Mouse (Mus musculus): ENCODE data around the gene Edf1. TPM values are rescaled to one million over a fixed set of nuclear protein-coding genes. Genes with fewer than 3 reads are reported as not detected.
A peak's percentile ranks its signal among the peaks of the same experiment; 100 is the strongest.

The Edf1 gene
- polyA plus RNA-seq, 1 experiment = 56.2 TPM

DNA sequence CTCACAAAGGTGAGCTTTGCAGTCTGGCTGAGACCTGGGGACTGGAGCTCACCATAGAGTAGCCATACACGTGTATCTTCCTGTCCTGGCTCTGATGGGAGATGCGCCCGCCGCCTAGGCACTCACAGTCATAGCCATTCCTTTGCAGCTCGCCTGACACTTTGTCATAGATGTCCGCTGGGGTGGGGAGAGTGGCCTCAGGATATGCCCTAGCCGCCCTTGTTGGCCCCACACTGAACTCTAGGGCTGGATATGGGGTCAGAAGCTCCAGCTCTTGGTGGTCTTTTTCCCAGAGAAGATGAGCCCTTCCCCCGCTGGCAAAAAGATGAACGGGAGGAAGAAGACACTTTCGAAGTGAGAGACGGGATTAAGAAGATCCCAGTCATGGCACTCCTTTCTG, 16.5 kb downstream of the Edf1 start:
- DNase-seq (ENCODE audit: low read depth in 1 of 2, low spot score in 2 of 2) = no peak
- H3K27ac ChIP-seq (ENCODE audit: insufficient read depth, low read length) = no peak overlapping the region
- 26% methylated on average over 11 of the region's 11 CpGs for WGBS

GRCm38 (mm10) chr2:25574579-25575431, 17.2 kb downstream of the Edf1 start, which contains the start of the genes Mamdc4 and Phpt1:
Gene Mamdc4 (minus strand): TSS chr2:25574845.
Gene Phpt1 (minus strand): TSS chr2:25575224.
- H3K36me3 ChIP-seq (ENCODE audit: control insufficient read depth, insufficient read depth, low read length) = no peaks in the 10 kb centered on the region
- peak; percentile 94 for DNase-seq (ENCODE audit: low read depth in 1 of 2, low spot score in 2 of 2)
- peak within 1 kb of the TSS; percentile 87 for H3K27ac ChIP-seq (ENCODE audit: insufficient read depth, low read length)
- H3K4me3 ChIP-seq (ENCODE audit: extremely low read depth, insufficient read depth, insufficient read length) = peak within 1 kb of the TSS; percentile 75
- H3K4me1 ChIP-seq (ENCODE audit: control insufficient read depth, insufficient read depth, insufficient read length) = peaks cover 34% of the 10 kb centered on the region
- TF ChIP-seq POLR2A (IDR thresholded peaks at IDR 0.05; ENCODE audit: low read depth, low read length) = peak; percentile 39
- TF ChIP-seq CTCF (IDR thresholded peaks at IDR 0.05; ENCODE audit: extremely low read depth, insufficient read depth, insufficient read length, insufficient replicate concordance) = no peak
- WGBS = under 1% methylated on average over 45 of the region's 45 CpGs
- H3K27me3 ChIP-seq (ENCODE audit: control insufficient read depth, insufficient read depth, low read length) = peaks cover 24% of the 10 kb centered on the region

More for the DNA sequence above, 16.5 kb downstream of the Edf1 start:
- Histone ChIP-seq H3K4me1 (ENCODE audit: control insufficient read depth, insufficient read depth, insufficient read length) (peaks cover 28% of the 10 kb centered on the region), H3K36me3 (ENCODE audit: control insufficient read depth, insufficient read depth, low read length) (no peaks in the 10 kb centered on the region), H3K4me3 (ENCODE audit: extremely low read depth, insufficient read depth, insufficient read length) (peak overlapping the region; percentile 75; the same call in 1 of the 2 replicates), H3K27me3 (ENCODE audit: control insufficient read depth, insufficient read depth, low read length) (peaks cover 18% of the 10 kb centered on the region)
- no peak for TF ChIP-seq CTCF (IDR thresholded peaks at IDR 0.05; ENCODE audit: extremely low read depth, insufficient read depth, insufficient read length, insufficient replicate concordance)
- TF ChIP-seq POLR2A (IDR thresholded peaks at IDR 0.05; ENCODE audit: low read depth, low read length) = no peak

DNA sequence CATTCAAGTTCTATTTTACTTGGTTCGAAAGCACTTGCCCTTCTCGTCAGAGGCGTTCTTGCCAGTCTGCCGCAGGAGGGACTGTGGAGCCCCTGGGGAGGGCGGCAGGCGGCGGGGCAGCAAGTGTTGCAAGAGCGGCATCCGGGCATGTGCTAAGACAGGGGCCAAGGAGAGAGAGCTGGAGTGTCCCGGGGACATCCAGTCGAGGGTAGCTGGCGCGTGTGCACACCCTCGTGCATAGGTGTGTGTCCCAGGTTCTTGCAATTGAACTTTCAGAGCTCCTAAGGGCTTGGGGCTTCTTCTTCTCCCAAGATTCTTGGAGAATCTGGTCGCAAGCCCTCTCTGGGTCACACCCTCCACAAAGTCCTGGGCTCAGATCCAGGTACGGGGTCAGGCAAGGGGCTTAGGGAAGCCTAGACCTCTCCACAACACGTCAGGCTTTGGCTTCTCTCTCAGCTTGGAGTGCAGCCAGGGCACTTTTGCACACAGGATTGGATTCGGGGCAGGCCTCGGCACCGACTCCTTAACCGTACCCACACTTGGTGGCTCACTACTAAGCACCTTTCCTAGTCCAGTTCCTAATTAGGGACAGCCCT, 17.9 kb downstream of the Edf1 start:
- Histone ChIP-seq H3K4me3 (ENCODE audit: extremely low read depth, insufficient read depth, insufficient read length) (peak overlapping the region; percentile 55; the same call in 1 of the 2 replicates), H3K4me1 (ENCODE audit: control insufficient read depth, insufficient read depth, insufficient read length) (peaks cover 38% of the 10 kb centered on the region), H3K27me3 (ENCODE audit: control insufficient read depth, insufficient read depth, low read length) (peaks cover 25% of the 10 kb centered on the region), H3K27ac (ENCODE audit: insufficient read depth, low read length) (peak overlapping the region; percentile 29; the same call in 1 of the 2 replicates), H3K36me3 (ENCODE audit: control insufficient read depth, insufficient read depth, low read length) (no peaks in the 10 kb centered on the region)
- DNase-seq (ENCODE audit: low read depth in 1 of 2, low spot score in 2 of 2) = peak in 1 of 2 experiments; percentile 36
- 24% methylated on average over 21 of the region's 21 CpGs for WGBS
- TF ChIP-seq CTCF (IDR thresholded peaks at IDR 0.05; ENCODE audit: extremely low read depth, insufficient read depth, insufficient read length, insufficient replicate concordance) (no peak), POLR2A (IDR thresholded peaks at IDR 0.05; ENCODE audit: low read depth, low read length) (no peak)

- no peaks in the 10 kb centered on the region for H3K36me3 ChIP-seq (ENCODE audit: control insufficient read depth, insufficient read depth, low read length)
- WGBS = 92% methylated on average over 16 of the region's 16 CpGs
- peaks cover 25% of the 10 kb centered on the region for H3K27me3 ChIP-seq (ENCODE audit: control insufficient read depth, insufficient read depth, low read length)
- no peak for DNase-seq (ENCODE audit: low read depth in 1 of 2, low spot score in 2 of 2)
- peaks cover 39% of the 10 kb centered on the region for H3K4me1 ChIP-seq (ENCODE audit: control insufficient read depth, insufficient read depth, insufficient read length)
- no peak overlapping the region for H3K4me3 ChIP-seq (ENCODE audit: extremely low read depth, insufficient read depth, insufficient read length)
- no peak overlapping the region for H3K27ac ChIP-seq (ENCODE audit: insufficient read depth, low read length)
- no peak for TF ChIP-seq CTCF (IDR thresholded peaks at IDR 0.05; ENCODE audit: extremely low read depth, insufficient read depth, insufficient read length, insufficient replicate concordance)
These were observed 18.6 kb downstream of the Edf1 start for GRCm38 (mm10) chr2:25576028-25576850.

DNA sequence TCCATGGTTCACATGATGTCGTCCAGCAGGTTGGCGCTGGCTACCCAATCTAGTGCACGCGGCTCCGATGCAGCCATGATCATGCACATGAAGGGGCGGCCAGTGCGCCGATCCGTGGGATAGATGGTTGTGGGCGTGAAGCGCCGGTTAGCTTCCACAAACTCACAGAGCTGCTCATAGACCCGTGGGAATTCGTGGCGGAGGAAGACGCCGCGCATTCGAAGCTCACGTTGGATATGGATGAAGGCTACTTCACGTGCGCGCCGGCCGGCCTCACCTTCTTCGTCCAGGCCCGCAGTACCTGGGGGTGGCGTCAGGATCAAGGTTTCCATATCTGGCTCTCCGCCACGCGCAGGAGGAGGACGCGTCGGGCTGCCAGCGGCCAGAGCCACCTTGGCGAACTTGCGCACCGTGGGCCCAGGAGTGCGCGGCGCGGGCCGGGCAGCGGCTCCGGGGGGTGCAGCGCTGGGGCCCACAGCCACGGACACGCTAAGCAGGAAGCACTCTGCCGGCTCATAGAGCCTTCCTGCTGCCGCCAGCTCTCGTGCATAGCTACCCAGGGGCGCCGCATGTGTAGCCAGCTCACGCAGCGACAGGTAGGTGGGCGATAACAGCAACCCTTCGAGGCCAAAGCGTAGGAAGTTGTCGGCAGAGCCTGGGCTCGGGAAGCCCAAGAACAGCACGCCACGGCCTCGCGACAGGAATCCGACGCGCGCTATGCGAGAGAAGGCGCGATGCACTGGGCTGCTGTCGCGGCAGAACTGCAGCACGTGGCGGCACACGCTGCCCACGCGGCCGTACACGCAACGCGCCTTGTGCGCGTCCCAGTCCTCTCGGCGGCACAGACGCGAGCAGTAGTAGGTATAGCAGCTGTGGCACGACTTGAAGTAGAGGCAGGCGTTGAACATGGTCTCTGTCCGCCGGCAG, 19.6 kb downstream of the Edf1 start:
- Histone ChIP-seq H3K4me3 (ENCODE audit: extremely low read depth, insufficient read depth, insufficient read length) (peak overlapping the region; percentile 22; the same call in 1 of the 2 replicates), H3K27ac (ENCODE audit: insufficient read depth, low read length) (no peak overlapping the region), H3K36me3 (ENCODE audit: control insufficient read depth, insufficient read depth, low read length) (no peaks in the 10 kb centered on the region), H3K27me3 (ENCODE audit: control insufficient read depth, insufficient read depth, low read length) (peaks cover 25% of the 10 kb centered on the region), H3K4me1 (ENCODE audit: control insufficient read depth, insufficient read depth, insufficient read length) (peaks cover 42% of the 10 kb centered on the region)
- WGBS = 30% methylated on average over 92 of the region's 92 CpGs
- DNase-seq (ENCODE audit: low read depth in 1 of 2, low spot score in 2 of 2) = no peak
- TF ChIP-seq CTCF (IDR thresholded peaks at IDR 0.05; ENCODE audit: extremely low read depth, insufficient read depth, insufficient read length, insufficient replicate concordance) = no peak
- no peak for TF ChIP-seq POLR2A (IDR thresholded peaks at IDR 0.05; ENCODE audit: low read depth, low read length)
